In genomic region chr3:122497871-122498270, GRCm38 (mm10) we compare ENCODE assay signal across 20 mouse cellular contexts.
DNase-seq lines count a peak whose midpoint lies in the region; ATAC-seq and TF ChIP-seq lines count a peak whose summit lies in the region.
"Had no signal": no experiment of that assay in that cellular context is flagged by ENCODE, and none has a peak within 500 bp of the region (broad histone marks: within the 10 kb centered on the region; RNA-seq: fewer than 3 reads in every experiment).

No protein-coding gene starts in this region.

- H3K9ac ChIP-seq in kidney, embryonic 16.5 days (replicated peaks; ENCODE audit: low read length): no peak overlapping the region
- H3K9ac ChIP-seq in stomach, postnatal 0 days (ENCODE audit: low read length): no peak overlapping the region
- H3K9ac ChIP-seq: forebrain, embryonic 13.5 days; hindbrain, embryonic 12.5 days; lung, embryonic 15.5 days; neural tube, embryonic 15.5 days had no signal

- no peak for DNase-seq in gastrocnemius, adult 2 months
- DNase-seq in gastrocnemius, postnatal 4 days (ENCODE audit: low spot score in 2 of 2): no peak
- peak; percentile 51 for DNase-seq in kidney, postnatal 10 days
- DNase-seq in adrenal gland, adult (ENCODE audit: inconsistent age in 2 of 2, low spot score in 1 of 2): peak; percentile 83 to 90
- no peak for DNase-seq in ovary, postnatal 14 days (ENCODE audit: low spot score)
- no peak for DNase-seq in stomach, postnatal 0 days (ENCODE audit: low spot score)
- DNase-seq: cerebellum, adult 9-11 months; retina, postnatal 1 day; thymus, postnatal 25 days had no signal

- H3K9me3 ChIP-seq in kidney, embryonic 16.5 days (ENCODE audit: low read length): no peaks in the 10 kb centered on the region
- no peaks in the 10 kb centered on the region for H3K9me3 ChIP-seq in stomach, postnatal 0 days (ENCODE audit: control insufficient read depth, low read length)
- H3K9me3 ChIP-seq: forebrain, embryonic 13.5 days; heart, embryonic 10.5 days; hindbrain, embryonic 12.5 days; lung, embryonic 15.5 days; midbrain, embryonic 10.5 days; neural tube, embryonic 15.5 days had no signal

- ATAC-seq in kidney, embryonic 16.5 days (ENCODE audit: low FRiP score, low TSS enrichment): no peak
- 0 out of 2 replicates have a peak, but pooled peaks have one; percentile 25 for ATAC-seq in common myeloid progenitor, adult 5-6 weeks (replicated peaks; ENCODE audit: low read depth, poor library complexity, severe bottlenecking)
- ATAC-seq in stomach, postnatal 0 days (ENCODE audit: low FRiP score, low TSS enrichment): no peak
- ATAC-seq: activated CD4-positive, CD25-positive, alpha-beta regulatory T cell, adult 4 months; forebrain, embryonic 13.5 days; intestine, embryonic 16.5 days had no signal

- H3K4me2 ChIP-seq in kidney, embryonic 16.5 days (replicated peaks; ENCODE audit: low read depth, low read length): no peak overlapping the region
- no peak overlapping the region for H3K4me2 ChIP-seq in stomach, postnatal 0 days (replicated peaks; ENCODE audit: low read depth)
- H3K4me2 ChIP-seq: forebrain, embryonic 13.5 days; hindbrain, embryonic 12.5 days; lung, embryonic 15.5 days; neural tube, embryonic 15.5 days had no signal

- no peaks in the 10 kb centered on the region for H3K36me3 ChIP-seq in kidney, embryonic 16.5 days (ENCODE audit: insufficient read depth, low read length)
- H3K36me3 ChIP-seq in stomach, postnatal 0 days (ENCODE audit: control insufficient read depth, insufficient read depth, low read length): no peaks in the 10 kb centered on the region
- H3K36me3 ChIP-seq: heart, embryonic 10.5 days; hindbrain, embryonic 12.5 days; lung, embryonic 15.5 days; midbrain, embryonic 10.5 days; neural tube, embryonic 15.5 days had no signal

- no peaks in the 10 kb centered on the region for H3K27me3 ChIP-seq in kidney, embryonic 16.5 days (ENCODE audit: insufficient read depth, low read length)
- H3K27me3 ChIP-seq in stomach, postnatal 0 days (ENCODE audit: control insufficient read depth, insufficient read depth, low read length): no peaks in the 10 kb centered on the region
- H3K27me3 ChIP-seq: forebrain, embryonic 13.5 days; hindbrain, embryonic 12.5 days; lung, embryonic 15.5 days; neural tube, embryonic 15.5 days had no signal

- TF ChIP-seq EP300 in stomach, postnatal 0 days (optimal IDR thresholded peaks at IDR 0.05): no peak

- no peak for TF ChIP-seq CTCF in gastrocnemius, adult 2 months (IDR thresholded peaks at IDR 0.05)
- no peak for TF ChIP-seq CTCF in stomach, postnatal 0 days (IDR thresholded peaks at IDR 0.05; ENCODE audit: low read depth)

- H3K4me3 ChIP-seq in gastrocnemius, adult 2 months: no peak overlapping the region
- H3K4me3 ChIP-seq in kidney, embryonic 16.5 days (ENCODE audit: low read length): no peak overlapping the region
- H3K4me3 ChIP-seq in stomach, postnatal 0 days (ENCODE audit: low read depth, low read length): no peak overlapping the region
- H3K4me3 ChIP-seq: forebrain, embryonic 13.5 days; heart, embryonic 10.5 days; hindbrain, embryonic 12.5 days; layer of hippocampus, adult 2 months; lung, embryonic 15.5 days; midbrain, embryonic 10.5 days; neural tube, embryonic 15.5 days had no signal

- H3K4me1 ChIP-seq in kidney, embryonic 16.5 days (ENCODE audit: insufficient read depth, low read length): peaks cover 12% of the 10 kb centered on the region
- H3K4me1 ChIP-seq in stomach, postnatal 0 days (replicated peaks; ENCODE audit: control insufficient read depth, insufficient read depth): no peaks in the 10 kb centered on the region

- peak overlapping the region; percentile 63; the same call in 1 of the 2 replicates for H3K27ac ChIP-seq in gastrocnemius, adult 2 months
- H3K27ac ChIP-seq in kidney, embryonic 16.5 days (ENCODE audit: low read length): no peak overlapping the region
- no peak overlapping the region for H3K27ac ChIP-seq in stomach, postnatal 0 days (replicated peaks)
- H3K27ac ChIP-seq: forebrain, embryonic 13.5 days; heart, embryonic 10.5 days; hindbrain, embryonic 12.5 days; layer of hippocampus, adult 2 months; lung, embryonic 15.5 days; neural tube, embryonic 15.5 days had no signal

- intact Hi-C loops in gastrocnemius, adult 2 months (cut with DNase I): no loop called here

- WGBS in kidney, embryonic 16.5 days: 76% methylated on average over 6 of the region's 6 CpGs
- 70% methylated on average over 6 of the region's 6 CpGs for WGBS in stomach, postnatal 0 days

Comparison
In these comparisons a context has a peak if more than half of its experiments do, and no peak if none do; other contexts are left out.
1. DNase-seq: peak in kidney, postnatal 10 days (single experiment) and adrenal gland, adult (2 of 2); none in gastrocnemius, adult 2 months (single experiment), gastrocnemius, postnatal 4 days (0 of 2), ovary, postnatal 14 days (single experiment) and stomach, postnatal 0 days (single experiment).